9 mouse cellular contexts compared by ENCODE assay signal in the genomic region with DNA sequence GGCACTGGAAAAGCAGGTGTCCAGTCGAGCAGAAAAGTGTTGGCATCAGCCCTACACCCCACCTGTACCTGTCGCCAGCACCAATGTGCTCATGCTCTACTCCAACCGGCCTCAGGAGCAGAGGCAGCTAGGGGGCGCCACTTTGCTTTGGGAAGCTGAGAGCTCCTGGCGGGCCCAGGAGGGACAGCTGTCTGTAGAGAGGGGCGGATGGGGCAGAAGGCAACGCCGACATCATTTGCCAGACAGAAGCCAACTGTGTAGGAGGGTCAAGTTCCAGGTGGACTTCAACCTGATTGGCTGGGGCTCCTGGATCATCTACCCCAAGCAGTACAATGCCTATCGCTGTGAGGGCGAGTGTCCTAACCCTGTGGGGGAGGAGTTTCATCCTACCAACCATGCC. TPM values are rescaled to one million over a fixed set of nuclear protein-coding genes. Genes with fewer than 3 reads are reported as not detected.
A peak's percentile ranks its signal among the peaks of the same experiment; 100 is the strongest.
DNase-seq lines count a peak whose midpoint lies in the region; ATAC-seq and TF ChIP-seq lines count a peak whose summit lies in the region.
"Had no signal": no experiment of that assay in that cellular context is flagged by ENCODE, and none has a peak within 500 bp of the region (broad histone marks: within the 10 kb centered on the region; RNA-seq: fewer than 3 reads in every experiment).

No protein-coding gene starts in this region.

- no peak overlapping the region for H3K4me3 ChIP-seq in forebrain, postnatal 0 days (ENCODE audit: low read depth, low read length)
- no peak overlapping the region for H3K4me3 ChIP-seq in forebrain, embryonic 14.5 days (ENCODE audit: low read depth, low read length)
- H3K4me3 ChIP-seq: embryonic facial prominence, embryonic 13.5 days had no signal

- peaks cover 21% of the 10 kb centered on the region for H3K27me3 ChIP-seq in forebrain, postnatal 0 days (ENCODE audit: insufficient read depth, low read length)
- H3K27me3 ChIP-seq in forebrain, embryonic 14.5 days (replicated peaks; ENCODE audit: control insufficient read depth, insufficient read depth, low read length): peaks cover 23% of the 10 kb centered on the region

- H3K9ac ChIP-seq in forebrain, postnatal 0 days: no peak overlapping the region
- no peak overlapping the region for H3K9ac ChIP-seq in forebrain, embryonic 14.5 days (ENCODE audit: low read length)
- H3K9ac ChIP-seq: embryonic facial prominence, embryonic 13.5 days had no signal

- TF ChIP-seq CTCF in forebrain, postnatal 0 days (IDR thresholded peaks at IDR 0.05; ENCODE audit: low read depth): peak; percentile 48

- no peaks in the 10 kb centered on the region; the same call in 1 of the 2 replicates for H3K36me3 ChIP-seq in forebrain, postnatal 0 days (ENCODE audit: insufficient read depth)
- H3K36me3 ChIP-seq in forebrain, embryonic 14.5 days (ENCODE audit: control insufficient read depth, insufficient read depth, low read length): no peaks in the 10 kb centered on the region
- H3K36me3 ChIP-seq: embryonic facial prominence, embryonic 13.5 days had no signal

- 0 out of 2 replicates have a peak, but pooled peaks cover 2% of the 10 kb centered on the region for H3K4me1 ChIP-seq in forebrain, postnatal 0 days (ENCODE audit: insufficient read depth)
- H3K4me1 ChIP-seq in forebrain, embryonic 14.5 days (ENCODE audit: control insufficient read depth, insufficient read depth, low read length): peaks cover 7% of the 10 kb centered on the region

- no peak overlapping the region for H3K4me2 ChIP-seq in forebrain, postnatal 0 days (ENCODE audit: low read depth)
- no peak overlapping the region for H3K4me2 ChIP-seq in forebrain, embryonic 14.5 days (ENCODE audit: low read length)
- H3K4me2 ChIP-seq: embryonic facial prominence, embryonic 13.5 days had no signal

- 42% methylated on average over 10 of the region's 10 CpGs for WGBS in forebrain, postnatal 0 days
- 45% methylated on average over 10 of the region's 10 CpGs for WGBS in forebrain, embryonic 14.5 days

- ATAC-seq in forebrain, postnatal 0 days: no peak
- no peak for ATAC-seq in forebrain, embryonic 14.5 days

- DNase-seq in forebrain, postnatal 0 days: no peak
- no peak for DNase-seq in forebrain, embryonic 14.5 days (ENCODE audit: low spot score)
- peak; percentile 62 for DNase-seq in urinary bladder, postnatal 14 days (ENCODE audit: low spot score)
- DNase-seq in urinary bladder, adult 2 months (ENCODE audit: low spot score): no peak
- peak; percentile 22 to 44 for DNase-seq in lung, adult 18-20 months
- peak; percentile 59 for DNase-seq in thymus, postnatal 14 days
- no peak for DNase-seq in layer of hippocampus, adult 8-10 months (ENCODE audit: low spot score in 2 of 2)
- no peak for DNase-seq in urinary bladder, postnatal 36 days (ENCODE audit: low spot score in 2 of 2)

- H3K9me3 ChIP-seq in forebrain, postnatal 0 days (ENCODE audit: low read length): no peaks in the 10 kb centered on the region
- H3K9me3 ChIP-seq in forebrain, embryonic 14.5 days (replicated peaks; ENCODE audit: control insufficient read depth, low read length): no peaks in the 10 kb centered on the region
- H3K9me3 ChIP-seq: embryonic facial prominence, embryonic 13.5 days had no signal

- no peak overlapping the region for H3K27ac ChIP-seq in forebrain, postnatal 0 days (ENCODE audit: low read depth, low read length)
- H3K27ac ChIP-seq in forebrain, embryonic 14.5 days (ENCODE audit: low read depth, low read length): no peak overlapping the region
- H3K27ac ChIP-seq: embryonic facial prominence, embryonic 13.5 days had no signal

RNA-seq across cellular contexts. Expression of gene Nodal, which starts 5.5 kb away (rescaled TPM):
- total RNA-seq in forebrain, postnatal 0 days (2014; rRNA removed): 0.54 TPM in 1 of 2 replicates, not detected in the other
- 0.13 and 0.16 TPM in 2 replicates for polyA plus RNA-seq in forebrain, postnatal 0 days (2015; fragmentation: Nextera tagmentation; extraction: Ambion mirVana)
- 0.14 TPM in 1 of 2 replicates, not detected in the other for polyA plus RNA-seq in forebrain, embryonic 14.5 days (2014; fragmentation: Nextera tagmentation; extraction: Ambion mirVana)
- polyA plus RNA-seq in urinary bladder, adult 2 months (2012; rRNA removed): 0.07 TPM in 1 of 2 replicates, not detected in the other
- under 1 TPM in 3 of 4 experiments, not detected in 1; 0.22 to 0.30 (median 0.25) TPM for total RNA-seq in layer of hippocampus, adult 8-10 months (2022)

RNA-seq across cellular contexts. Expression of gene Eif4ebp2, which starts 29.2 kb away (rescaled TPM):
- 14.6 and 18.6 TPM in 2 replicates for total RNA-seq in forebrain, postnatal 0 days (2014; rRNA removed)
- polyA plus RNA-seq in forebrain, postnatal 0 days (2015; fragmentation: Nextera tagmentation; extraction: Ambion mirVana): 42.3 and 49.1 TPM in 2 replicates
- polyA plus RNA-seq in forebrain, embryonic 14.5 days (2014; fragmentation: Nextera tagmentation; extraction: Ambion mirVana): 50.0 and 51.3 TPM in 2 replicates
- 60.2 and 86.0 TPM in 2 replicates for polyA plus RNA-seq in urinary bladder, adult 2 months (2012; rRNA removed)
- total RNA-seq in layer of hippocampus, adult 8-10 months (2022): 10 to 100 TPM; 43.0 to 55.3 (median 48.6) TPM

RNA-seq across cellular contexts. Expression of gene Pald1, which starts 40.0 kb away (rescaled TPM):
- total RNA-seq in forebrain, postnatal 0 days (2014; rRNA removed): 20.2 and 23.7 TPM in 2 replicates
- polyA plus RNA-seq in forebrain, postnatal 0 days (2015; fragmentation: Nextera tagmentation; extraction: Ambion mirVana): 12.4 and 14.4 TPM in 2 replicates
- 10.0 and 15.6 TPM in 2 replicates for polyA plus RNA-seq in forebrain, embryonic 14.5 days (2014; fragmentation: Nextera tagmentation; extraction: Ambion mirVana)
- polyA plus RNA-seq in urinary bladder, adult 2 months (2012; rRNA removed): 14.0 and 14.3 TPM in 2 replicates
- total RNA-seq in layer of hippocampus, adult 8-10 months (2022): 10 to 100 TPM; 12.8 to 22.5 (median 17.9) TPM

RNA-seq across cellular contexts. Expression of gene Lrrc20, which starts 52.3 kb away (rescaled TPM):
- total RNA-seq in forebrain, postnatal 0 days (2014; rRNA removed): 16.8 and 19.5 TPM in 2 replicates
- 15.9 and 16.0 TPM in 2 replicates for polyA plus RNA-seq in forebrain, postnatal 0 days (2015; fragmentation: Nextera tagmentation; extraction: Ambion mirVana)
- 21.3 TPM in 2 replicates for polyA plus RNA-seq in forebrain, embryonic 14.5 days (2014; fragmentation: Nextera tagmentation; extraction: Ambion mirVana)
- polyA plus RNA-seq in urinary bladder, adult 2 months (2012; rRNA removed): 11.8 and 12.6 TPM in 2 replicates
- 10 to 100 TPM; 17.9 to 23.7 (median 22.3) TPM for total RNA-seq in layer of hippocampus, adult 8-10 months (2022)

Comparison
In these comparisons a context has a peak if more than half of its experiments do, and no peak if none do; other contexts are left out.
1. DNase-seq: peak in urinary bladder, postnatal 14 days (single experiment), lung, adult 18-20 months (2 of 2) and thymus, postnatal 14 days (single experiment); none in forebrain, postnatal 0 days (single experiment), forebrain, embryonic 14.5 days (single experiment), urinary bladder, adult 2 months (single experiment), layer of hippocampus, adult 8-10 months (0 of 2) and urinary bladder, postnatal 36 days (0 of 2).